Mouse (Mus musculus) heart, embryonic 11.5 days (tissue): ENCODE measurements around the gene Zswim1. TPM values are rescaled to one million over a fixed set of nuclear protein-coding genes. Genes with fewer than 3 reads are reported as not detected.
"Not testable (repeated sequence)": the region's sequence is repeated elsewhere in the genome, so short reads cannot be mapped to it uniquely, and the experiment has no call there.

Source experiments
- ATAC-seq: fragments of 200-750 bp; cut with Nextera tagmentation; replicated peaks from 2 replicates; pipeline ENCODE4 v1.8.0; 2017; ENCODE audit warnings: moderate library complexity; ENCODE audit not compliant: insufficient number of reproducible peaks, low FRiP score, low TSS enrichment
- H3K27ac ChIP-seq: fragments of 300-500 bp; sonication (generic); 2 replicates; pipeline ENCODE4 v1.5.1; 2014; ENCODE audit warnings: mild to moderate bottlenecking, low read depth, low read length
- H3K27me3 ChIP-seq: fragments of 300-500 bp; sonication (generic); 2 replicates; pipeline ENCODE4 v1.6.1; 2014; ENCODE audit warnings: mild to moderate bottlenecking, low read length, mixed read lengths; ENCODE audit not compliant: control insufficient read depth, insufficient read depth
- H3K36me3 ChIP-seq: fragments of 300-500 bp; sonication (generic); 2 replicates; pipeline ENCODE4 v1.6.1; 2014; ENCODE audit warnings: mild to moderate bottlenecking, low read length, moderate library complexity, mixed read lengths; ENCODE audit not compliant: control insufficient read depth, insufficient read depth
- H3K4me1 ChIP-seq: fragments of 300-500 bp; sonication (generic); 2 replicates; pipeline ENCODE4 v1.6.1; 2014; ENCODE audit warnings: low read length; ENCODE audit not compliant: control insufficient read depth, insufficient read depth
- H3K4me2 ChIP-seq: fragments of 300-500 bp; sonication (generic); 2 replicates; pipeline ENCODE4 v1.6.1; 2014; ENCODE audit warnings: mild to moderate bottlenecking, moderate library complexity
- H3K4me3 ChIP-seq: fragments of 300-500 bp; sonication (generic); 2 replicates; pipeline ENCODE4 v1.5.1; 2014; ENCODE audit warnings: low read depth, low read length
- H3K9ac ChIP-seq: fragments of 300-500 bp; sonication (generic); 2 replicates; pipeline ENCODE4 v1.6.1; 2014; ENCODE audit warnings: mild to moderate bottlenecking, low read depth, low read length, moderate library complexity
- H3K9me3 ChIP-seq: fragments of 300-500 bp; sonication (generic); replicated peaks from 2 replicates; pipeline ENCODE4 v1.6.1; 2016; ENCODE audit warnings: low read length; ENCODE audit not compliant: control insufficient read depth
- WGBS: fragments of 180-500 bp; shearing (Covaris S2); extraction: QIAGEN DNeasy Blood & Tissue Kit; methylation state at CpG from one replicate; pipeline ENCODE4 v1.1.7; 2014; ENCODE audit not compliant: insufficient replicate concordance; 5-methylcytosine and 5-hydroxymethylcytosine counted together
- polyA plus RNA-seq: library from polyadenylated mRNA; unstranded; fragments of >200 nt; fragmentation: Nextera tagmentation; extraction: Ambion mirVana; gene quantifications from 2 replicates; pipeline ENCODE4 v1.2.1, GENCODE M21; 2014

The Zswim1 gene
- polyA plus RNA-seq, 1 experiment from 2014 or later, result 11.4 TPM

DNA sequence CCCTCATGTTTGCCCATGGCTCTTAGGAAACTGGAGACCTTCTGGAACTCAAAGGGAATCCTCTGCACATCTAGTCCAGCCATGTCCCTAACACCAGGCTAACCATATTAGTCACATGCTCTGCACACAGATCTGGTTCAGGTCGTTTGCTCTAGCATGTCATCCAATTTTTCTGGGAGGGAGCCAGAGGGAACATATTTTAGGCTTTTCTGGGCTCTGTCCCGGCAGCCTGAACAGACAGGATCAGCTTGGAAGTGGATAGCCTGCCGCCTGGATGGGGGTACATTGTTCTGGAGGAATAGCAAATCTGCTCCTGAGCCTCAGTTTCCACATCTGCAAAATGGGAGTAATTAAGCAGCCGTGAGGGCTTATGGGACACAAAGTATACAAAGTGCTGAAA lies 38.6 kb downstream of the Zswim1 start:
- no peaks in the 10 kb centered on the region for H3K36me3 ChIP-seq
- peaks cover 19% of the 10 kb centered on the region for H3K4me1 ChIP-seq
- no peak overlapping the region for H3K27ac ChIP-seq
- peaks cover 31% of the 10 kb centered on the region for H3K27me3 ChIP-seq
- H3K9ac ChIP-seq, result no peak overlapping the region
- H3K4me2 ChIP-seq, result no peak overlapping the region
- ATAC-seq, result no peak
- 75% methylated on average over 4 of the region's 4 CpGs for WGBS
- no peaks in the 10 kb centered on the region for H3K9me3 ChIP-seq
- no peak overlapping the region for H3K4me3 ChIP-seq

DNA sequence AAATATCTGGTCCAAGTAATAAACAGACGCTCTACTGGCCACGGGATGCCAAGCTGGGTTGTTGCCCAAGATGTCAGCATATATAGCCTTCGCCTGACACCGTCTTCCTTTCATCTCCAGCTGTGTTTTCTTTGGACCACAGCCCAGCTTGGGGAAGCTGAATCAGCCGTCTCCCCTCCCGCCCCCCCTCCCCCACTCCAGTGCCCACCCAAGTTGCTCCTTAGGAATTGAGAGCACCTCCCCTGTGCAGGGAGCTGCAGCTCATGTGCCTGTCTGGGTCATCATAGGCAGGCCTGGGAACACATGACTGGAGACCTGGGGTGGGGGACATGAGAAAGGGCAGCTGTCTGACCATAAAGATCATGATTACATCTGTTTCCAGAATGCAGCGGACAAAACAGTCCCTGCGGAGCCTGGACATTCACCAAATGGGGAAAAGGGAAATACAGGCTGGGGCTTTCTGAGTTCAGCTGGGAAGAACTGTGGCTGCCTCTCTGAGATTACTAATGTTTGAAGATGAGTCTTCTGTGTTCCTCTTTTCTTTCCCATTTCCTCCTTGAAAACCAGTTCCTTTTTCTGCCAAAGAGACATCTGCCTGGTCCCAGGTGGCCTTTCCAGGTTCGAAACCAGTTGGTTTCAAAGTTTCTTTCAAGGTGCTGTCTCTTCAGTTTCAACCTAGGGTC lies 39.8 kb downstream of the Zswim1 start:
- Histone ChIP-seq H3K27ac (0 out of 2 replicates have a peak overlapping the region, but pooled peaks have one; percentile 54), H3K9ac (no peak overlapping the region), H3K4me1 (peaks cover 20% of the 10 kb centered on the region), H3K4me2 (no peak overlapping the region), H3K9me3 (no peaks in the 10 kb centered on the region), H3K27me3 (peaks cover 19% of the 10 kb centered on the region), H3K4me3 (no peak overlapping the region), H3K36me3 (no peaks in the 10 kb centered on the region)
- peak; percentile 56; the same call in 1 of the 2 replicates for ATAC-seq
- WGBS, result 37% methylated on average over 9 of the region's 9 CpGs

DNA sequence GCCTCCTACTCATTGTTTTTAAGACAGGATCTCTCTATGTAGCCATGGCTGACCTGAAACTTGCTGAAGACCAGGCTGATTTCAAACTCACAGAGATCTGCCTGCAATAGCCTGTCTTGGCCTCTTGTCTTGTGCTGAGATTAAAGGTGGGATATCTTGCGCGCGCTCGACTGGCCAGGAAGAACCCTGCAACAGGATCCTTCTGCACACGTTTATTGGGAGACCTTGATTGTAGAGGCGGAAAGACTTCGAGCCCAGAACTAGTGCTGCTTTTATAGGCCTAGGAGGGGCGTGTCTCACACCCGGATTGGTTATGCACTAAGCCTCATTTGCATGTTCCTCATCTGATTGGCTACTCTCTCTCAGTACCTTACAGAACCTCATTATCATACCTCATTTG lies 40.9 kb downstream of the Zswim1 start:
- not testable (repeated sequence) for H3K9me3 ChIP-seq, H3K4me2 ChIP-seq, H3K9ac ChIP-seq, ATAC-seq, H3K4me3 ChIP-seq, H3K27me3 ChIP-seq, H3K27ac ChIP-seq, H3K36me3 ChIP-seq
- WGBS, result 92% methylated on average over 7 of the region's 9 CpGs
- H3K4me1 ChIP-seq, result peaks cover 17% of the 10 kb centered on the region

DNA sequence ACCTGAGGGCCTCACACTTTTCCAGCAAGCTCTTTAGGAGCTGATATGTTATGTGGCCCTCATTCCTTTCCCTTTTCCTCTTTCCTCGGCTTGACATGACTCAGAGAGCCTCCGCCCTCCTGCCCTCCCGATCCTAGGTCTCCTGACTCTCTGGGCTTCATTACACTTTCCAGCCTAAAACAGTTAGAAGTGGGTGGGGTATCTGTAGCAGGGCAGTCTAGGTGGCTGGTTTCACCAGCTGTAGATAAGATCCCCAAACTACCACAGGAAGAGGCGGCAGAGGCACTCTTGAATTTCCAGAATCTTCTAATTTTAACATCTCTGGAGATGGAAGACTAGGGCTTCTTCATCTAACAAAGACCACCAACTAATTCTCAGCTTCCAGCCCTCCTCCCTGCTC lies 42.1 kb downstream of the Zswim1 start:
- Histone ChIP-seq H3K36me3 (no peaks in the 10 kb centered on the region), H3K9me3 (no peaks in the 10 kb centered on the region), H3K4me3 (no peak overlapping the region), H3K4me1 (peaks cover 12% of the 10 kb centered on the region), H3K27ac (no peak overlapping the region), H3K9ac (no peak overlapping the region), H3K27me3 (no peaks in the 10 kb centered on the region; the same call in 1 of the 2 replicates), H3K4me2 (no peak overlapping the region)
- no peak for ATAC-seq
- WGBS, result 54% methylated on average over 4 of the region's 4 CpGs

DNA sequence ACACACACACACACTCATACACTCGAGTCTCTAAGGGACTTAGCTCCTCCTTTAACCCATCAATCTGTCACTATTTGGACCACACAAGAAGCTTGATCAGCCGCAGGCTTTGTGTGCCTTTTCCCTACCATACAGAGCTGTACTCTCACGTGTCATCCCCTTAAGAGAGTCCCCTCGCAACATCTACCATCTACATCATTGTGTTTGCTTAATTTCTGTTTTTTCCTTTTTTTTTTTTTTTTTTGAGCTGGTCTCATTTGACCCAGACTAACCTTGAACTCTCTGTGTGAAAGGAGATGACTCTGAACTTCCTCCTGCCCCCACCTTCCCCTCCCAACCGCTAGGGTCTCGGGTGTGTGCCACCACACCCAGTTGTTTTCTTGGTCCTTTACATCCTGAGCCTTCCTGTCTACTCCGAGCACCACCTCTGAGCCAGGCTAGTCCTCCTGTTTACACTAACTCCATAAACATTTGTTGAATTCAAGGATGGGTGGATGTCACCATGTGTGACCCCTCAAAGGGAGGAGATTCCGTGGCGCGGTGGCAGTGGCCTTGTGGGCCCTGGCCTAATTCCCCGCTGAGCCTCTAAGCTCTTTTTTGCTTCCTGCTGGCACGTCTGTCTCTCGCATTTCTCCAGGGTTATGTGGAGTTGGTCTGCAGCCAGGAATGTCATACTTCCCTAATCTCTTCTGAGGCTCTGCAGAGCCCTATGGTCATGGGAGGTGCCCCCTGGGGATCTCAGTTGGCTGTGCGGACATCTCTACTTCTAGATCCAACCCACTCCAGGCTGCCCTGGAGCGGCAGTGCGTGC lies 44.5 kb downstream of the Zswim1 start:
- H3K27me3 ChIP-seq, result no peaks in the 10 kb centered on the region
- no peaks in the 10 kb centered on the region for H3K36me3 ChIP-seq
- H3K4me2 ChIP-seq, result no peak overlapping the region
- no peak overlapping the region for H3K4me3 ChIP-seq
- peak overlapping the region; percentile 36; the same call in 1 of the 2 replicates for H3K9ac ChIP-seq
- peak overlapping the region; percentile 86 for H3K27ac ChIP-seq
- 34% methylated on average over 16 of the region's 16 CpGs for whole genome bisulfite sequencing
- ATAC-seq, result peak; percentile 73; the same call in 1 of the 2 replicates
- peaks cover 10% of the 10 kb centered on the region for H3K4me1 ChIP-seq
- no peaks in the 10 kb centered on the region for H3K9me3 ChIP-seq

DNA sequence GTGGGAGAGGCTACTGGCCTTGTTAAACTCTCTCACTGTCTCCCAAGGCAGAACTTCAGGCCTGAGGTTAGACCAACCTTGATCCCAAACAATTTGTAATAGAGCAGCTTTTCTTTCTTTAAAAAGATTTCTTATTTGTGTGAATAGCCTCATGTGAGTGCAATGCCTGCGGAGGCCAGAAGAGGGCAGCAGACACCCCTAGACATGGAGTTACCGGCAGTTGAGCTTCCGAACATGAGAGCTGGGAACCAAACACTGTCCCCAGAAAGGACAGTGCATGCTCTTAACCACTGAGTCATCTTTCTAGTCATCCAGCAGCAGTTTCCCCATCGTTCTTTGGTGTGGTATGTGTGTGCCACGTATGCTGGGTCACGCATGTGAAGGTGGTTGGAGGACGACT lies 45.1 kb downstream of the Zswim1 start:
- Histone ChIP-seq H3K27ac (peak overlapping the region; percentile 86), H3K4me1 (peaks cover 10% of the 10 kb centered on the region), H3K27me3 (no peaks in the 10 kb centered on the region), H3K9me3 (no peaks in the 10 kb centered on the region), H3K36me3 (no peaks in the 10 kb centered on the region), H3K4me3 (no peak overlapping the region), H3K4me2 (no peak overlapping the region), H3K9ac (no peak overlapping the region)
- ATAC-seq, result no peak
- 95% methylated on average over 7 of the region's 7 CpGs for WGBS

DNA sequence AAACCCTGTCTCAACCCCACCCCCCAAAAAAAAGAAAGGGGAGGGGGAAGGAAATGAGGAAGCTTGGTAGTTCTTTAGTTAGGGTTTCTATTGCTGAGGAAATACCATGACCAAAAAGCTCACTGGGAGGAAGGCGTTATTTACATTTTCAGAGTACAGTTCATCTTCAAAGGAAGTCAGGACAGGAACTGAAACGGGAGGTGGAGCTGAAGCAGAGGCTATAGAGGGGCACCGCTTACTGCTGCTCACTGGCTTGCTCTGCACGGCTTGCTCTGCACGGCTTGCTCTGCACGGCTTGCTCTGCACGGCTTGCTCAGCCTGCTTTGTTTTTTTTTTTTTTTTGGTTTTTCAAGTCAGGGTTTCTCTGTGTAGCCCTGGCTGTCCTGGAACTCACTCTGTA lies 46.0 kb downstream of the Zswim1 start:
- H3K4me2 ChIP-seq, result no peak overlapping the region
- no peak overlapping the region for H3K4me3 ChIP-seq
- no peak overlapping the region for H3K9ac ChIP-seq
- H3K27me3 ChIP-seq, result no peaks in the 10 kb centered on the region
- ATAC-seq, result no peak
- WGBS, result 67% methylated on average over 7 of the region's 7 CpGs
- H3K4me1 ChIP-seq, result peaks cover 10% of the 10 kb centered on the region
- no peaks in the 10 kb centered on the region for H3K36me3 ChIP-seq
- H3K27ac ChIP-seq, result no peak overlapping the region
- H3K9me3 ChIP-seq, result no peaks in the 10 kb centered on the region

DNA sequence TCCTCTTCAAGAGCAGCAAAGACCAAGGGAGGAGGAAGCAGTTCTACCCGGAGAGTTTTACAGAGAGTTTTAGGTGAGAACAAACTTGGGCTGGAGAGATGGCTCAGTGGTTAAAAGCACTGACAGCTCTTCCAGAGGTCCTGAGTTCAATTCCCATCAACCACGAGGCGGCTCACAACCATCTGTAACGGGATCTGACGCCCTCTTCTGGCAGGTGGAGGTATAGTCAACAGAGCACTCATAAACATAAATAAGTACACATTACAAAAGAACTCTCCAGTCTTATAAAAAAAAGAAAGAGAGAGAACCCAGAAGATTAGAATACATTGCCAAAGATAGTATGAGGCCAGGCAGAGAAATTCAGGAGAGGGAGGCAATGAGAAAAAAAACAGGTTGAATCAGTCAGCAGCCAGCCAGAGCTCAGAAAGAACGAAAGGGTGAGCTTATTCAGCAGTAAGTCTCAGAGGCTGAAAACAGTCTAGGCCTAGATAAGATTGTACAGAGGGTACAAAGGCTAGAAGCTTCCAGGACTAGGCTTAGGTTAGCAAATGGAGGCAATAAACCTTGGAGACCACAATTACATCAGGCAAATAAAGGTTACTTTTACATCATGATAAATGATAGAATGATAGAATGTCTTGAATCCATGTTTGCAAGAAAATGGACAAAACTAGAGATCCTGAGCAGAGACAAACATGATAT lies 49.3 kb downstream of the Zswim1 start:
- no peak for ATAC-seq
- 51% methylated on average over 6 of the region's 6 CpGs for WGBS
- no peaks in the 10 kb centered on the region for H3K36me3 ChIP-seq

More for the DNA sequence above, 49.3 kb downstream of the Zswim1 start:
- H3K9me3 ChIP-seq, result no peaks in the 10 kb centered on the region
- H3K4me1 ChIP-seq, result peaks cover 20% of the 10 kb centered on the region
- H3K4me3 ChIP-seq, result no peak overlapping the region
- no peaks in the 10 kb centered on the region for H3K27me3 ChIP-seq
- no peak overlapping the region for H3K4me2 ChIP-seq
- no peak overlapping the region for H3K27ac ChIP-seq
- H3K9ac ChIP-seq, result no peak overlapping the region
